Mouse (Mus musculus): ENCODE results near the gene Zfp978.
"Not testable (repeated sequence)": the region's sequence is repeated elsewhere in the genome, so short reads cannot be mapped to it uniquely, and the experiment has no call there.

DNA sequence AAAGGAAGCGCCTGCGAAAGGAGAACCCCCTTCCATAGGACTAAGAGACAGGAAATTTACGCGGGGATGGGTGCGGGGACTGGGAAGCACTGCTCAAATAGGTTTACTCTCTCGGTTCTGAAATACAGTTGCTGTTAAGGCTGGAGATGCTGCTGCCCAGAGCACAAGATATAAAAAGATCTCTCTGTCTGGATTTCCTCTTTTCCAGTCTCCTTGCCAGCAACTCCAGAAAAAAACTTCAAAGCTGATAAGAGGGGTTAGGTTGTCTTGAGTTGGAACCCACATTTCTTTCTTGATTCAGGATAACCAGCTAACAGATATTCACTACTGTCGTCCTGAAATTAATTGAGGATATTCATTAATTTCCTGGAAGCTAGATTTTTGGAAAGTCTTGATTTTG, 57.2 kb downstream of the Zfp978 start:
- TF ChIP-seq CTCF, EP300 (IDR thresholded peaks at IDR 0.05): not testable (repeated sequence)
